8 mouse cellular contexts compared by ENCODE assay signal in the genomic region with DNA sequence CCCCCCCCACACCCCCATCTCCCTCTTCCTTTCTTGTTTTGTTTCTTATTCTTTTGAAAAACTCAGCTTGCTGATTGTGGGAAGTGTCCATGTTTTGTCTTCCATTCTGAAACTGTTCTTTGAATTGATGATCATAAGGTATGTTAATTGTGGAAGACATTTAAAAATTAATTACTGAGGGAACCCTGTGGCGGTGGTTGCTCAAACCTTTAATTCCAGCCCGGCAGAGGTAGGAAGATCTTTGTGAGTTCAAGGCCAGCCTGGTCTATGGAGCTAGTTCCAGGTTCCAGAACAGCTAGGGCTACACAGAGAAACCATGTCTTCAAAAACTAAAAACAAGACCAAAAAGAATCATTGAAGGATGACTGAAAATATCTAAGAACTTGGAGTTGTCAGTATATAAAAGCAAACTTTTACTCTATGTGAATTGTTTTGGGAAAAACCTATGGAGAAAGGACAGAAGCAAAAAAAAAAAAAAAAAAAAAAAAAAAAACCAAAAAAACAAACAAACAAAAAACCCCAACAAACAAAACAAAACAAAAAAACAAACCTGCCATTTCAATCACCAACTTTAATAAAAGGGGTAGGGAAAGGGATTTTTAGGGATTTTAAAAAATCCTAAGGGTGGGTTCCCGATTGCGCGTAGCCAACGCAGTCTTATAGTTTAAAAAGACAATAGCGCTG. TPM values are rescaled to one million over a fixed set of nuclear protein-coding genes. Genes with fewer than 3 reads are reported as not detected.
DNase-seq lines count a peak whose midpoint lies in the region; ATAC-seq and TF ChIP-seq lines count a peak whose summit lies in the region.

No protein-coding gene starts in this region.

- peak overlapping the region; percentile 32 for H3K4me2 ChIP-seq in forebrain, embryonic 15.5 days (replicated peaks)
- H3K4me2 ChIP-seq in liver, embryonic 15.5 days, result peak overlapping the region; percentile 68

- TF ChIP-seq CTCF in ES-Bruce4 (IDR thresholded peaks at IDR 0.05; ENCODE audit: low read depth, low read length), result no peak

- H3K4me1 ChIP-seq in heart, embryonic 10.5 days, result no peaks in the 10 kb centered on the region
- no peaks in the 10 kb centered on the region for H3K4me1 ChIP-seq in ES-Bruce4 (ENCODE audit: control insufficient read depth, insufficient read depth, low read length)
- peaks cover 12% of the 10 kb centered on the region; the same call in 1 of the 2 replicates for H3K4me1 ChIP-seq in forebrain, embryonic 15.5 days
- peaks cover 16% of the 10 kb centered on the region for H3K4me1 ChIP-seq in liver, embryonic 15.5 days (replicated peaks)

- intact Hi-C loops in heart, postnatal 10 days (cut with DNase I), result loop anchor here (1.0 to 2.0 kb wide), 2 partner anchors 12 to 37 kb away; a partner anchor contains a TSS
- intact Hi-C loops in left cerebral cortex, postnatal 4 days (cut with DNase I), result no loop called here

- H3K4me3 ChIP-seq in heart, embryonic 10.5 days, result peak overlapping the region; percentile 56
- H3K4me3 ChIP-seq in ES-Bruce4 (ENCODE audit: low read depth, low read length), result no peak overlapping the region
- peak overlapping the region; percentile 15; the same call in 1 of the 2 replicates for H3K4me3 ChIP-seq in forebrain, embryonic 15.5 days
- H3K4me3 ChIP-seq in liver, embryonic 15.5 days (replicated peaks), result peak overlapping the region; percentile 55

- no peaks in the 10 kb centered on the region for H3K9me3 ChIP-seq in heart, embryonic 10.5 days
- no peaks in the 10 kb centered on the region for H3K9me3 ChIP-seq in ES-Bruce4 (replicated peaks; ENCODE audit: control insufficient read depth, insufficient read depth, low read length, poor library complexity, severe bottlenecking)
- no peaks in the 10 kb centered on the region for H3K9me3 ChIP-seq in forebrain, embryonic 15.5 days
- no peaks in the 10 kb centered on the region for H3K9me3 ChIP-seq in liver, embryonic 15.5 days (replicated peaks)

- no peak for TF ChIP-seq EP300 in ES-Bruce4 (IDR thresholded peaks at IDR 0.05; ENCODE audit: insufficient read depth, low read depth, low read length)

- no peak for DNase-seq in heart, embryonic 10.5 days (ENCODE audit: low spot score)
- DNase-seq in heart, postnatal 10 days, result no peak
- no peak for DNase-seq in adrenal gland, postnatal 25 days
- DNase-seq in gastrocnemius, adult 8-10 months (ENCODE audit: low spot score in 2 of 2), result no peak
- DNase-seq in left cerebral cortex, postnatal 4 days, result no peak

- WGBS in heart, embryonic 10.5 days, result 23% methylated on average over 7 of the region's 7 CpGs
- 20% methylated on average over 7 of the region's 7 CpGs for WGBS in forebrain, embryonic 15.5 days
- WGBS in liver, embryonic 15.5 days (ENCODE audit: insufficient replicate concordance), result 18% methylated on average over 7 of the region's 7 CpGs

- peak overlapping the region; percentile 74; the same call in 1 of the 2 replicates for H3K9ac ChIP-seq in ES-Bruce4 (ENCODE audit: low read depth, poor library complexity, severe bottlenecking)
- no peak overlapping the region for H3K9ac ChIP-seq in forebrain, embryonic 15.5 days (replicated peaks)
- H3K9ac ChIP-seq in liver, embryonic 15.5 days, result peak overlapping the region; percentile 42

- no peaks in the 10 kb centered on the region for H3K36me3 ChIP-seq in heart, embryonic 10.5 days
- no peaks in the 10 kb centered on the region for H3K36me3 ChIP-seq in ES-Bruce4 (ENCODE audit: control insufficient read depth, insufficient read depth, low read length, poor library complexity, severe bottlenecking)
- no peaks in the 10 kb centered on the region for H3K36me3 ChIP-seq in forebrain, embryonic 15.5 days
- no peaks in the 10 kb centered on the region for H3K36me3 ChIP-seq in liver, embryonic 15.5 days (replicated peaks)

- H3K27me3 ChIP-seq in heart, embryonic 10.5 days (ENCODE audit: insufficient read depth, poor library complexity, severe bottlenecking), result no peaks in the 10 kb centered on the region
- H3K27me3 ChIP-seq in ES-Bruce4 (ENCODE audit: control insufficient read depth, insufficient read depth, low read length, poor library complexity, severe bottlenecking), result no peaks in the 10 kb centered on the region
- H3K27me3 ChIP-seq in forebrain, embryonic 15.5 days, result no peaks in the 10 kb centered on the region
- H3K27me3 ChIP-seq in liver, embryonic 15.5 days, result no peaks in the 10 kb centered on the region

- TF ChIP-seq POLR2A in ES-Bruce4 (IDR thresholded peaks at IDR 0.05; ENCODE audit: insufficient read depth, low read length), result no peak

- no peak for ATAC-seq in forebrain, embryonic 15.5 days (replicated peaks)
- no peak for ATAC-seq in liver, embryonic 15.5 days (ENCODE audit: insufficient read depth)

- H3K27ac ChIP-seq in heart, embryonic 10.5 days, result peak overlapping the region; percentile 29; the same call in 1 of the 2 replicates
- H3K27ac ChIP-seq in ES-Bruce4 (ENCODE audit: insufficient read depth, low read length), result 0 out of 2 replicates have a peak overlapping the region, but pooled peaks have one; percentile 17
- no peak overlapping the region for H3K27ac ChIP-seq in forebrain, embryonic 15.5 days (replicated peaks)
- H3K27ac ChIP-seq in liver, embryonic 15.5 days (replicated peaks), result 0 out of 2 replicates have a peak overlapping the region, but pooled peaks have one; percentile 57

RNA-seq across cellular contexts. Expression of a gene that starts 11.0 kb away (rescaled TPM):
- polyA plus RNA-seq in heart, embryonic 10.5 days (2016; fragmentation: Nextera tagmentation; extraction: Ambion mirVana), result 430 and 475 TPM in 2 replicates
- 100 to 1,000 TPM; 292 to 311 TPM for total RNA-seq in heart, postnatal 10 days (2021)
- polyA plus RNA-seq in ES-Bruce4 (2011; ENCODE audit: insufficient read depth, insufficient read length, low read depth, missing spikeins), result 647 and 696 TPM in 2 replicates
- 477 and 483 TPM in 2 replicates for polyA plus RNA-seq in forebrain, embryonic 15.5 days (2015; fragmentation: Nextera tagmentation; extraction: Ambion mirVana)
- 104 and 108 TPM in 2 replicates for polyA plus RNA-seq in liver, embryonic 15.5 days (2015; fragmentation: Nextera tagmentation; extraction: Ambion mirVana)
- 307 and 354 TPM in 2 replicates for total RNA-seq in adrenal gland, postnatal 25 days (2021)
- total RNA-seq in gastrocnemius, adult 8-10 months (2022), result 100 to 1,000 TPM; 196 to 235 (median 212) TPM
- total RNA-seq in left cerebral cortex, postnatal 4 days (2021), result 100 to 1,000 TPM; 436 to 445 TPM

RNA-seq across cellular contexts. Expression of a gene that starts 37.3 kb away (rescaled TPM):
- 5.6 and 7.0 TPM in 2 replicates for polyA plus RNA-seq in heart, embryonic 10.5 days (2016; fragmentation: Nextera tagmentation; extraction: Ambion mirVana)
- 10 to 100 TPM; 21.8 to 24.0 TPM for total RNA-seq in heart, postnatal 10 days (2021)
- polyA plus RNA-seq in ES-Bruce4 (2011; ENCODE audit: insufficient read depth, insufficient read length, low read depth, missing spikeins), result 4.2 and 4.7 TPM in 2 replicates
- polyA plus RNA-seq in forebrain, embryonic 15.5 days (2015; fragmentation: Nextera tagmentation; extraction: Ambion mirVana), result 12.4 and 15.8 TPM in 2 replicates
- polyA plus RNA-seq in liver, embryonic 15.5 days (2015; fragmentation: Nextera tagmentation; extraction: Ambion mirVana), result 0.71 TPM in 2 replicates
- 6.0 and 7.5 TPM in 2 replicates for total RNA-seq in adrenal gland, postnatal 25 days (2021)
- under 1 TPM; 0.29 to 0.56 (median 0.43) TPM for total RNA-seq in gastrocnemius, adult 8-10 months (2022)
- total RNA-seq in left cerebral cortex, postnatal 4 days (2021), result 10 to 100 TPM in 1 of 2 experiments, 1 to 10 TPM in 1; 7.3 to 10.8 TPM
